ENCODE assay signal across 24 mouse cellular contexts in the genomic region with DNA sequence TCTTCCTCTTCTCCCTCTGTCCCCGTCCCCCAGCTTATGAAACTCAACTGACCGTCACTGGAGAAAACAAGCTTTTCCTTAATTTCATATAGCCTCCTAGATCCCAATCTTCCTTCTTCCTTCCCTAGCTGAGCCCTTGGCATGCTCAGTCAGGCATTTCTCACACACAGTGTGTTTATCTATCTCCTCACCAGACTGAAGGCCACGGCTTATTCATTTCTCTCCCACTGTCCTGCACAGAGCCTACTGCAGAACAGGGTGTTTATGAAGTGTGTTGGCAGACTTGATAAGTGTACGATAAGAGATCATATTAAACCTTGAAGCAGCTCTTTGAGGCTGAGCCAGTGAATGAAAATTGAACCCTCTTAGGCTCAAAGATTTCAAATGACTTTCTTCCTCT. TPM values are rescaled to one million over a fixed set of nuclear protein-coding genes. Genes with fewer than 3 reads are reported as not detected.
DNase-seq lines count a peak whose midpoint lies in the region; ATAC-seq and TF ChIP-seq lines count a peak whose summit lies in the region.
"Had no signal": no experiment of that assay in that cellular context is flagged by ENCODE, and none has a peak within 500 bp of the region (broad histone marks: within the 10 kb centered on the region; RNA-seq: fewer than 3 reads in every experiment).

No protein-coding gene starts in this region.

- TF ChIP-seq POLR2A in kidney, adult 2 months (IDR thresholded peaks at IDR 0.05; ENCODE audit: low read depth, low read length), result no peak

- no peak overlapping the region for H3K9ac ChIP-seq in lung, postnatal 0 days (replicated peaks; ENCODE audit: low read depth)
- H3K9ac ChIP-seq: embryonic facial prominence, embryonic 13.5 days; forebrain, embryonic 13.5 days; forebrain, postnatal 0 days; heart, embryonic 15.5 days; hindbrain, embryonic 13.5 days had no signal

- H3K4me1 ChIP-seq in lung, postnatal 0 days (ENCODE audit: insufficient read depth, low read depth, low read length), result peaks cover 11% of the 10 kb centered on the region
- no peaks in the 10 kb centered on the region for H3K4me1 ChIP-seq in kidney, adult 2 months (ENCODE audit: control insufficient read depth, insufficient read depth, low read length)
- H3K4me1 ChIP-seq: embryonic facial prominence, embryonic 13.5 days; forebrain, embryonic 13.5 days; hindbrain, embryonic 13.5 days had no signal

- no peaks in the 10 kb centered on the region for H3K27me3 ChIP-seq in lung, postnatal 0 days (replicated peaks; ENCODE audit: insufficient read depth, low read length)
- H3K27me3 ChIP-seq in kidney, adult 2 months (replicated peaks; ENCODE audit: control insufficient read depth, insufficient read depth, low read length), result no peaks in the 10 kb centered on the region
- H3K27me3 ChIP-seq: embryonic facial prominence, embryonic 13.5 days; forebrain, embryonic 13.5 days; heart, embryonic 15.5 days; hindbrain, embryonic 13.5 days had no signal

- H3K36me3 ChIP-seq in lung, postnatal 0 days (ENCODE audit: insufficient read depth, low read length), result no peaks in the 10 kb centered on the region
- no peaks in the 10 kb centered on the region for H3K36me3 ChIP-seq in kidney, adult 2 months (ENCODE audit: control insufficient read depth, insufficient read depth, low read length)
- H3K36me3 ChIP-seq: embryonic facial prominence, embryonic 13.5 days; heart, embryonic 15.5 days had no signal

- ATAC-seq in lung, postnatal 0 days, result peak; percentile 20; the same call in 1 of the 2 replicates
- ATAC-seq: forebrain, embryonic 13.5 days; forebrain, postnatal 0 days had no signal

- no peak for TF ChIP-seq CTCF in lung, postnatal 0 days (IDR thresholded peaks at IDR 0.05)
- TF ChIP-seq CTCF in kidney, adult 2 months (conservative IDR thresholded peaks at IDR 0.05; ENCODE audit: insufficient read depth, insufficient read length, low read depth, low read length), result no peak

- no peak overlapping the region for H3K4me3 ChIP-seq in lung, postnatal 0 days (ENCODE audit: low read depth, low read length)
- H3K4me3 ChIP-seq in kidney, adult 2 months (ENCODE audit: insufficient read depth, low read depth, low read length), result no peak overlapping the region
- H3K4me3 ChIP-seq: embryonic facial prominence, embryonic 13.5 days; forebrain, embryonic 13.5 days; heart, adult 2 months; heart, embryonic 15.5 days; hindbrain, embryonic 13.5 days had no signal

- H3K4me2 ChIP-seq in lung, postnatal 0 days (replicated peaks; ENCODE audit: low read depth, low read length), result no peak overlapping the region
- H3K4me2 ChIP-seq: embryonic facial prominence, embryonic 13.5 days; forebrain, embryonic 13.5 days; heart, embryonic 11.5 days; heart, embryonic 15.5 days; hindbrain, embryonic 13.5 days had no signal

- H3K9me3 ChIP-seq in lung, postnatal 0 days (ENCODE audit: low read length), result no peaks in the 10 kb centered on the region
- H3K9me3 ChIP-seq: embryonic facial prominence, embryonic 13.5 days; forebrain, embryonic 13.5 days; heart, embryonic 15.5 days; hindbrain, embryonic 13.5 days had no signal

- WGBS in lung, postnatal 0 days, result 22% methylated on average over 4 of the region's 4 CpGs
- 55% methylated on average over 4 of the region's 4 CpGs for WGBS in kidney, adult 2 months

- TF ChIP-seq EP300 in lung, postnatal 0 days (IDR thresholded peaks at IDR 0.05), result no peak

- no peak overlapping the region for H3K27ac ChIP-seq in lung, postnatal 0 days (ENCODE audit: low read length)
- no peak overlapping the region for H3K27ac ChIP-seq in kidney, adult 2 months (ENCODE audit: insufficient read depth, low read depth, low read length)
- H3K27ac ChIP-seq: embryonic facial prominence, embryonic 13.5 days; forebrain, embryonic 13.5 days; heart, adult 2 months; heart, embryonic 15.5 days; hindbrain, embryonic 13.5 days had no signal

- peak; percentile 48 for DNase-seq in adrenal gland, postnatal 14 days
- no peak for DNase-seq in adrenal gland, postnatal 10 days
- DNase-seq in lung, postnatal 0 days (ENCODE audit: low spot score), result peak; percentile 15
- DNase-seq in lung, adult 18-20 months, result no peak
- DNase-seq in ovary, postnatal 36 days (ENCODE audit: low spot score), result peak; percentile 17
- no peak for DNase-seq in ovary, postnatal 10 days (ENCODE audit: low spot score)
- DNase-seq in kidney, adult 2 months, result no peak
- DNase-seq: cerebellum, adult 18-20 months; cerebellum, adult 9-11 months; cerebellum, postnatal 36 days; forebrain, postnatal 0 days; gastrocnemius, postnatal 14 days; heart, adult 2 months; heart, postnatal 14 days had no signal

RNA-seq across cellular contexts. Expression of a gene that starts 0.7 kb away (rescaled TPM):
- total RNA-seq in adrenal gland, postnatal 14 days (2021), result not detected in 2 replicates
- total RNA-seq in adrenal gland, postnatal 10 days (2021), result not detected
- polyA plus RNA-seq in lung, postnatal 0 days (2015; fragmentation: Nextera tagmentation; extraction: Ambion mirVana), result not detected in 2 replicates
- polyA plus RNA-seq in kidney, adult 2 months (2012; rRNA removed), result not detected in 2 replicates
- total RNA-seq: forebrain, postnatal 0 days; gastrocnemius, adult 18-20 months; gastrocnemius, postnatal 14 days; heart, adult 2 months; heart, postnatal 14 days; hematopoietic stem cell, adult 5-6 weeks had no signal
- polyA plus RNA-seq: heart, adult 2 months had no signal

RNA-seq across cellular contexts. Expression of a gene that starts 7.3 kb away (rescaled TPM):
- total RNA-seq in adrenal gland, postnatal 14 days (2021), result not detected in 2 replicates
- total RNA-seq in adrenal gland, postnatal 10 days (2021), result not detected
- not detected in 2 replicates for polyA plus RNA-seq in lung, postnatal 0 days (2015; fragmentation: Nextera tagmentation; extraction: Ambion mirVana)
- polyA plus RNA-seq in kidney, adult 2 months (2012; rRNA removed), result not detected in 2 replicates
- total RNA-seq: forebrain, postnatal 0 days; gastrocnemius, adult 18-20 months; gastrocnemius, postnatal 14 days; heart, adult 2 months; heart, postnatal 14 days; hematopoietic stem cell, adult 5-6 weeks had no signal
- polyA plus RNA-seq: gonadal fat pad, adult 2 months; heart, adult 2 months had no signal

RNA-seq across cellular contexts. Expression of a gene that starts 18.6 kb away (rescaled TPM):
- total RNA-seq in adrenal gland, postnatal 14 days (2021), result not detected in 2 replicates
- not detected for total RNA-seq in adrenal gland, postnatal 10 days (2021)
- polyA plus RNA-seq in lung, postnatal 0 days (2015; fragmentation: Nextera tagmentation; extraction: Ambion mirVana), result not detected in 2 replicates
- not detected in 2 replicates for polyA plus RNA-seq in kidney, adult 2 months (2012; rRNA removed)
- total RNA-seq: gastrocnemius, adult 18-20 months; gastrocnemius, postnatal 14 days; heart, adult 2 months; heart, postnatal 14 days; hematopoietic stem cell, adult 5-6 weeks had no signal
- polyA plus RNA-seq: C2C12; embryonic facial prominence, embryonic 13.5 days; gonadal fat pad, adult 2 months; heart, adult 2 months; heart, embryonic 11.5 days had no signal

RNA-seq across cellular contexts. Expression of a gene that starts 39.3 kb away (rescaled TPM):
- 41.7 and 42.2 TPM in 2 replicates for total RNA-seq in adrenal gland, postnatal 14 days (2021)
- total RNA-seq in adrenal gland, postnatal 10 days (2021), result 10 to 100 TPM; 33.7 to 50.4 TPM
- polyA plus RNA-seq in lung, postnatal 0 days (2015; fragmentation: Nextera tagmentation; extraction: Ambion mirVana), result 20.7 and 25.2 TPM in 2 replicates
- 5.2 and 6.3 TPM in 2 replicates for polyA plus RNA-seq in kidney, adult 2 months (2012; rRNA removed)

RNA-seq across cellular contexts. Expression of a gene that starts 53.7 kb away (rescaled TPM):
- total RNA-seq in adrenal gland, postnatal 14 days (2021), result not detected in 2 replicates
- total RNA-seq in adrenal gland, postnatal 10 days (2021), result not detected
- polyA plus RNA-seq in lung, postnatal 0 days (2015; fragmentation: Nextera tagmentation; extraction: Ambion mirVana), result not detected in 2 replicates
- polyA plus RNA-seq in kidney, adult 2 months (2012; rRNA removed), result not detected in 2 replicates
- total RNA-seq: forebrain, postnatal 0 days; gastrocnemius, adult 18-20 months; gastrocnemius, postnatal 14 days; heart, adult 2 months; heart, postnatal 14 days; hematopoietic stem cell, adult 5-6 weeks; MEL had no signal
- polyA plus RNA-seq: C2C12; embryonic facial prominence, embryonic 13.5 days; forebrain, embryonic 13.5 days; forebrain, postnatal 0 days; gonadal fat pad, adult 2 months; heart, adult 2 months; heart, embryonic 11.5 days; heart, embryonic 15.5 days; hindbrain, embryonic 13.5 days had no signal

Comparison
In these comparisons a context has a peak if more than half of its experiments do, and no peak if none do; other contexts are left out.
1. DNase-seq: peak in adrenal gland, postnatal 14 days (single experiment), lung, postnatal 0 days (single experiment) and ovary, postnatal 36 days (single experiment); none in adrenal gland, postnatal 10 days (single experiment), lung, adult 18-20 months (0 of 2), ovary, postnatal 10 days (single experiment) and kidney, adult 2 months (single experiment).